Mouse (Mus musculus): ENCODE results near the gene Mfsd12. TPM values are rescaled to one million over a fixed set of nuclear protein-coding genes. Genes with fewer than 3 reads are reported as not detected.

The Mfsd12 gene
- polyA plus RNA-seq (2012; rRNA removed): 8.7 and 8.9 TPM in 2 replicates

DNA sequence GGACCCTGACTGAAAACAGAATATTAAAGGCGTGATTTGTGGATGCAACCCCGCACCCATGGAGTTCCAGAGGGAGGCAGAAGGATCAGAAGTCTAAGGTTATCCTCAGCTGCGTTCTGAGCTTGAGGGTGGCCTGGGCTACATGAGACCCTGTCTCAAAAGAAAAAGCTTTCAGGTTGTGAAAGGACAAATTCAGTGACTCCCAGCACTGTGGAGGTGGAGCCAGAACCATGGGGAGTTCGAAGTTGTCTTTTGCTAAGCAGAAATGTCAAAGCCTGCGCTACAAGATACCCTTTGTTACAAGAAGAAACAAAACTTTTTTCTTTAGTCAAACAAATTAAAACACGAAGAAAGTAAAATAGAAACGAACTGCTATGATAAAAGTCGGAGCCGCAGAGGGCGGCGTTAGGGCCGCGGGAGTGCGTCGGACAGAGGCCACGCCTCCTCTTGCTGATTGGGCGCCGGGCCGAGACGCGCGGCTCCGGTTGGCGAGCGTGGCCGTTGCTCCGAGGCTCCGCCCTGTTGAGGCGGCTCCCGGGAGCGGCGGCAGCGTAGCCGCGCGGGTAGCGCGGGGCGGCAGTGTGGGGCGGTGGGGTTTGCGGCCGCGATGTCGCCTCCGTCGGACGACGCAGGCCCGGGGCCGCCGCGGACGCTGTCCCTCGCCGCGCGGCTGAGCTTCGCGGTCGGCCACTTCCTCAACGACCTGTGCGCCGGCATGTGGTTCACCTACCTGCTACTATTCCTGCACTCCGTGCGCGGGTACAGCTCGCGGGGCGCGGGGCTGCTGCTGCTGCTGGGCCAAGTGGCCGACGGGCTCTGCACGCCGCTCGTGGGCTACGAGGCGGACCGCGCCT is at the start of gene Mfsd12:
Mfsd12 (plus strand) TSS at position 501 of the 854 bp plus-strand sequence.

GRCm38 (mm10) chr10:81320550-81321347 is 36.5 kb upstream of the Mfsd12 start, which contains the start of gene Cactin:
Gene Cactin (plus strand): TSS chr10:81321103.

GRCm38 (mm10) chr10:81328386-81328785 is 28.9 kb upstream of the Mfsd12 start, which contains the start of gene Tbxa2r:
Gene Tbxa2r (plus strand): TSS chr10:81328731.

DNA sequence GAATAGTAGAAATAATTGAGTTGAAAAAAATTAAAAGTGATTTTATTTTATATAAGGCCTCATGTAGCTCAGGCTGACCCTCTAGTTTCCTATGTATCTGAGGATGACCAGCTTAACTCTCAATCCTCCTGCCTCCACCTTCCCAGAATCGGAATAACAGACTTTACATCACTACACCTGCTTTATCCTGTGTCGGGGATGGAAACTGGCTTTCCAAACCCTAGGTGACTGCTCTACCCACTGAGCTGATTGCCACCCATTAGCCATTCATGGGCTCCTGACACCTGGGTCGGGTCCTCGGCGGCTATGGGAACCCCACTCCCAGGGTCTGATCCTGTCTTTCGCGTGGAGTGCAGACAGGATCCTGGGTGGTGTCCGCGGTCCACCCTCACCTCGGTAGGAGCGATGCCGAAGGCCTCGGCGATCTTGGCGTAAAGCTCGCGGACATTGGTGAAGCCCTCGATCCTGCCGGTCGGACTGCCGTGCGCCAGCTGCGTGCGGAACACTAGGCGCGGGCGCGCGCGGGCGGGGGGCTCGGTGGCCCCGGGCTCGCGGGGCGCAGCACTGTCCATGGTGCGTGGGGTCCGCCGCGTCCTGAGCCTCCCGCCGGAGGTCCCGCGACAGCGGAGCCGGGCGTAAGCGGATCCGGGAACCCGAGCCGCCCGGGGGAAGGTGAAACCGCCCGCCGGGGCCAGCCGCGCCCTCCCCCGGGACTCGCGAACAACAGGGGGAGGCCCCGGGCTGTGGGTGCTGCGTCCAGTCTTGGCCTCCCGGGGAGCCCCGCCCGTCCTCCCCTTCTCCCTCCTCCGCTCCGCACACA is 14.4 kb upstream of the Mfsd12 start, which contains the start of gene Gipc3:
Gipc3 (minus strand) TSS at position 581 of the 820 bp plus-strand sequence.

DNA sequence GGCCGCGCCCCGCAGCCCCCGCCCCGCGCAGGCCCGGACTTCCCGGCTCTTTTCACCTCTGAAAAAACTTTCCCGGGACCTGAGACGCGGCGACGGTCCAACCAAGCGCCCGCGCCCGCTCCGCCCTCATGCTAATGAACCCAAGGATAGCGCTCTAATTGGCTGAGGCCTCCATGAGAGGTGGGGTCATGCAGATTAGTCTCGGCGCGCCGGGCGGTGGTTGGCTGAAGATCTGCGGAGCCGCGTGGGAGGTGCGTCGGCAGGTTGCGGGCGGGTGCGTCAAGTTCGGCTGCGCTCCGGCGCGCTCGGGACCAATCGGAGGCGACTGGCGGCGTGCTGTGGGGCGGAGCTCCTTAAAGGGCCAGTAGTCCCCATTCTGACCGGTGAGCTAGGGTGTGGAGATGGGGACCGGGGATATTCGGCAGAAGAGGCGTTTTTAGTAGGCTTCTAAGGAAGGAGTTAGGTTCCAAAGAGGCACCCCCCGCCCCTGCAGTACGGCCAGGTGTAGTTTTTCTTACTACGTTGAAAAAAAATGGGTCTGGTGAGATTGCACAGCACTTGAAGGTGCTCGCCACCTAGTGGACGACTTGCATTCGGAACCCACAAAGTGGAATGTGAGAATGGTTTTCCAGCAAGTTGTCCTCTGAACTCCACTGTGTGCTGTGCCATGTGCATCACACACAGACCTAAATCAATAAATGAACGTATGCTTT is 6.8 kb upstream of the Mfsd12 start, which contains the start of gene Hmg20b:
Hmg20b (minus strand) TSS at position 130 of the 713 bp plus-strand sequence.

DNA sequence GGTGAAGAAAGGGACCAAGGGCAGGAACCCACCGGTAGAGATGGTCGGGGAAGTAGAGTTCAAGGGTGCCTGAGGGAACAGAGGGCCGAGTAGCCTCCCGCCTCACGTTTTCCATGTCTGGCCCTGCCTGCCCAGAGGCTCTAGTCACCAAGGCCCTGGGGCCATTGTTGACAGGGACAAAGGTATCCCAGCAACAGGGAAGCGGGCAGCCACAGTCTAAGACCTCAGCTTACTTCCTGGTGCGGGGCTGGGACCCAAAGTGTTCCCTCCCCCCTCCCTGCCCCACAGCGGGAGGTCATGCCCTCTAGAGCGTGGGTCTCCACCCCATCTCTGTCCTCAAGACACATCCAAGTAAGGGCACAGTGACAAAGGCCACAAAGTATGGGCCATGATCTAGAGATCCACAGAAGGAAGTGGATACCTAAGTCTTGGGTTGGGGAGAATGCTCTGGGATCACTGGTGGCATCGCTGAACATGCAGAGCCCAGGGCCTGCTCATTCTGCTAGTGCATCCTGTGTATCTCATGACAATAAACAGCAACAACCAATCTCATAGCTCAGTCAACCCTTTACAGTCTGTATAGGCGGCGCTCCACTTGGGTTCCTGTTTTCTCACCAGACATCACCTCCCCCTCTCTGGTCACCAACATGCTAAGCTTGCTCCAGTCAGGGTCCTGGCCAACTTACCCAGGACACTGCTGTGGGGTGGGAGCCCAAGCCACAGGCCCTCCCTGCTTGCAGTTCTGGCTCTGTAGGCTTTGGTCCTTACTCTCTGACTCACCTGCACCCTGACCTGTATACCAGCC is 8.6 kb downstream of the Mfsd12 start, which contains the start of gene 4930404N11Rik:
4930404N11Rik (minus strand) TSS at position 145 of the 805 bp plus-strand sequence.

DNA sequence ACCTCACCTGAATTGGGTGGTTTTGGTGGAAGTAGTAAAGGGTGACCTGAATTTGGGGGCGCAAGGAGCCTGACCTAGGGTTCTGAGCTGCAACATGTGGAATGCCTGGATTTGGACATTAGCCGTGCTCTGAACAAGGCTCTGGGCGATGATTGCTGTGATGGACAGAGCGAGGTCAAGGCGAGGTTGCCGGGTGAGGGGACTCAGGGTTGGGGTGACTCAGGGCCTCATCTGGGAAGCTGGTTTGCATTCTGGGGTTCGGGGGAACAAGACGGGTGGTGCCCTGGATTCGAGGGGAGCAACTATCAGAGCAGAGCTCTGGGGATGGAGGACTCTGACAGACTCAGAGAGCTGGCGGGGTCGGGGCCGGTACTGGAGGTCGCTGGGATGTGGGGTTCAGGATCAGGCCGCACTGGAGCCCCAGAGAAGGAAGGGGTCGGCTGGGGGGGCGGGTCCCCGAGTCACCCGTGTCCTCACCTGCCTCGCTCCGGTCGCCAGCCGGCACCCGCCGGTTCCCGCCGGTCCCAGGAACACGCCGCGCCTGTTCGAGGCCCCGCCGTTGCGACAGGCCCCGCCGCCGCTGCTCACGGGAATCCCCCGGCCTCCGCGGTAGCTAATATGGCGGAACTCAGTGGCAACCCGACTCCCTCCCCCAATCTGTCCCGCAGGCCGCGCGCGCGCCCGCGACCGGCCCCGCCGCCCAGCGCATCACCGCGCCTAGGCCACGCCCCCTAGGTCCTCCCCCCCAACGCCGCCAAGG is 20.7 kb downstream of the Mfsd12 start, which contains the start of gene Fzr1:
Fzr1 (minus strand) TSS at position 724 of the 760 bp plus-strand sequence.

GRCm38 (mm10) chr10:81383802-81384604 is 26.7 kb downstream of the Mfsd12 start, which contains the start of the genes Dohh and Gm48551:
Gene Dohh (plus strand): TSS chr10:81384428.
Gene Gm48551 (plus strand): TSS chr10:81384466.

DNA sequence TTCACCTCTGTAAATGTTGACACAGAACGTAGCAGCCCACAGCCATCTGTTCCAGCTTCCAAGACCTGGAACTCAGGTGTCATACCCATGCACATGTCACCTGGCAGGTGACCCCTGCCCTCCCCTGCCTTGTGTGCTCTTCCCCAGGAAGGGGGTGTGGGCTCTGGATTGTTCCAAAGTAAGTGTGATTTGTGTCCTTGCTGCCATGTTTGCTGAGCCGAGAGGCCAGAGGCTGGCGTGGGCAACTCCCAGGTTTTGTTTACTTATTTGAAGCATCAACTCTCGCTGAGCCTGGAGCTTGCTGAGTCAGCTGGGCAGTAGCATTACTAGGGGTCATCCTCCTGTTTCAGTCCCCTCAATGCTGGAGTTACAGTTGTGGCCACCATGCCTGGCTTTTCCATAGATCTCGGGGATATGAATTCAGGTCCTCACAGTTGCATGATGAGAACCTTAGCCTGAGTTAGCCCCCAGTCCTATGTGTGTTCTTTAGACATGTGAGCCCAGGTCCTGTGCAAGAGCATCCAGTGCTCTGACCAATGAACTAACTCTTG is 31.3 kb downstream of the Mfsd12 start, which contains the start of gene Gm48552:
Gm48552 (plus strand) TSS at position 501 of the 551 bp plus-strand sequence.

GRCm38 (mm10) chr10:81392781-81393185 is 35.5 kb downstream of the Mfsd12 start, which contains the start of gene Smim24:
Gene Smim24 (plus strand): TSS chr10:81393051.

Other genes starting within 250 kb of the Mfsd12 start
- 8.5 and 8.6 TPM in 2 replicates for gene Zbtb7a, start 222.3 kb upstream of the Mfsd12 start, polyA plus RNA-seq (2012; rRNA removed)
- 10.3 and 12.9 TPM in 2 replicates for gene Pias4, start 189.6 kb upstream of the Mfsd12 start, polyA plus RNA-seq (2012; rRNA removed)
- gene Eef2, start 180.9 kb upstream of the Mfsd12 start, polyA plus RNA-seq (2012; rRNA removed): 583 and 691 TPM in 2 replicates
- gene Dapk3, start 174.5 kb upstream of the Mfsd12 start, polyA plus RNA-seq (2012; rRNA removed): 16.9 and 18.2 TPM in 2 replicates
- not detected in 2 replicates for gene 4930442H23Rik, start 173.6 kb upstream of the Mfsd12 start, polyA plus RNA-seq (2012; rRNA removed)
- not detected in 2 replicates for gene Nmrk2, start 155.4 kb upstream of the Mfsd12 start, polyA plus RNA-seq (2012; rRNA removed)
- gene Atcay, start 126.7 kb upstream of the Mfsd12 start, polyA plus RNA-seq (2012; rRNA removed): 0.01 TPM in 1 of 2 replicates, not detected in the other
- 1.9 and 2.1 TPM in 2 replicates for gene Zfr2, start 124.3 kb upstream of the Mfsd12 start, polyA plus RNA-seq (2012; rRNA removed)
- 1.4 and 1.9 TPM in 2 replicates for gene Matk, start 104.6 kb upstream of the Mfsd12 start, polyA plus RNA-seq (2012; rRNA removed)
- gene Mrpl54, start 90.6 kb upstream of the Mfsd12 start, polyA plus RNA-seq (2012; rRNA removed): 44.6 and 45.1 TPM in 2 replicates
- gene Apba3, start 90.5 kb upstream of the Mfsd12 start, polyA plus RNA-seq (2012; rRNA removed): 23.2 and 24.9 TPM in 2 replicates
- gene Tjp3, start 65.9 kb upstream of the Mfsd12 start, polyA plus RNA-seq (2012; rRNA removed): 0.88 and 1.1 TPM in 2 replicates
- 10.3 and 11.9 TPM in 2 replicates for gene Pip5k1c, start 64.5 kb upstream of the Mfsd12 start, polyA plus RNA-seq (2012; rRNA removed)
- gene Cactin, start 36.4 kb upstream of the Mfsd12 start, polyA plus RNA-seq (2012; rRNA removed): 12.9 and 13.4 TPM in 2 replicates
- gene Tbxa2r, start 28.8 kb upstream of the Mfsd12 start, polyA plus RNA-seq (2012; rRNA removed): 3.1 and 3.4 TPM in 2 replicates
- 0.02 TPM in 2 replicates for gene Gipc3, start 14.2 kb upstream of the Mfsd12 start, polyA plus RNA-seq (2012; rRNA removed)
- 24.1 and 27.6 TPM in 2 replicates for gene Hmg20b, start 7.0 kb upstream of the Mfsd12 start, polyA plus RNA-seq (2012; rRNA removed)
- 0.39 and 1.0 TPM in 2 replicates for gene 4930404N11Rik, start 8.3 kb downstream of the Mfsd12 start, polyA plus RNA-seq (2012; rRNA removed)
- gene Fzr1, start 21.0 kb downstream of the Mfsd12 start, polyA plus RNA-seq (2012; rRNA removed): 54.1 and 61.6 TPM in 2 replicates
- gene Dohh, start 26.9 kb downstream of the Mfsd12 start, polyA plus RNA-seq (2012; rRNA removed): 27.6 and 28.9 TPM in 2 replicates
- 0.58 and 0.75 TPM in 2 replicates for gene Gm48551, start 27.0 kb downstream of the Mfsd12 start, polyA plus RNA-seq (2012; rRNA removed)
- 0.64 and 0.82 TPM in 2 replicates for gene Gm48552, start 31.5 kb downstream of the Mfsd12 start, polyA plus RNA-seq (2012; rRNA removed)
- gene Smim24, start 35.6 kb downstream of the Mfsd12 start, polyA plus RNA-seq (2012; rRNA removed): 2.6 and 3.4 TPM in 2 replicates
- 1.7 and 1.9 TPM in 2 replicates for gene Nfic, start 98.1 kb downstream of the Mfsd12 start, polyA plus RNA-seq (2012; rRNA removed)
- gene Celf5, start 125.2 kb downstream of the Mfsd12 start, polyA plus RNA-seq (2012; rRNA removed): 0.02 and 0.06 TPM in 2 replicates
- 65.7 and 83.5 TPM in 2 replicates for gene Ncln, start 138.9 kb downstream of the Mfsd12 start, polyA plus RNA-seq (2012; rRNA removed)
- gene S1pr4, start 142.6 kb downstream of the Mfsd12 start, polyA plus RNA-seq (2012; rRNA removed): 5.4 and 5.7 TPM in 2 replicates
- 4.0 and 4.2 TPM in 2 replicates for gene Gna15, start 166.7 kb downstream of the Mfsd12 start, polyA plus RNA-seq (2012; rRNA removed)
- 20.3 and 23.1 TPM in 2 replicates for gene Gna11, start 187.7 kb downstream of the Mfsd12 start, polyA plus RNA-seq (2012; rRNA removed)
- 179 and 189 TPM in 2 replicates for gene Aes, start 202.0 kb downstream of the Mfsd12 start, polyA plus RNA-seq (2012; rRNA removed)
- gene Tle2, start 217.1 kb downstream of the Mfsd12 start, polyA plus RNA-seq (2012; rRNA removed): 5.9 and 6.8 TPM in 2 replicates
- gene Tle6, start 243.6 kb downstream of the Mfsd12 start, polyA plus RNA-seq (2012; rRNA removed): 4.9 and 5.2 TPM in 2 replicates
- 1.5 and 2.0 TPM in 2 replicates for gene BC025920, start 248.8 kb downstream of the Mfsd12 start, polyA plus RNA-seq (2012; rRNA removed)